Mouse (Mus musculus) megakaryocyte, embryonic 14.5 days (primary cell): ENCODE measurements at regions not wholly inside any gene's neighbourhood (a gene's known extent, or its start where the extent isn't known, plus 50 kb on each side); places are given as distances from the start of the nearest gene placed in this dataset.
A peak's percentile ranks its signal among the peaks of the same experiment; 100 is the strongest.

Experiments
- H3K27me3 ChIP-seq: replicated peaks from 2 replicates; pipeline ENCODE3; 2012; ENCODE audit warnings: inconsistent platforms
- H3K36me3 ChIP-seq: replicated peaks from 2 replicates; pipeline ENCODE3; 2012; ENCODE audit warnings: low read length, inconsistent platforms, mixed read lengths
- H3K4me1 ChIP-seq: 2 replicates; pipeline ENCODE4 v1.6.1; 2012; ENCODE audit warnings: inconsistent platforms
- H3K4me3 ChIP-seq: replicated peaks from 2 replicates; pipeline ENCODE3; 2012; ENCODE audit warnings: moderate library complexity, mild to moderate bottlenecking, inconsistent platforms
- H3K9me3 ChIP-seq: 2 replicates; pipeline ENCODE4 v1.6.1; 2012; ENCODE audit warnings: inconsistent platforms
- FLI1 ChIP-seq: IDR thresholded peaks from 2 replicates; pipeline ENCODE4 v1.6.1; 2012; ENCODE audit warnings: low read length, inconsistent platforms, mixed read lengths
- GATA1 ChIP-seq: IDR thresholded peaks from 3 replicates; pipeline ENCODE4 v1.6.1; 2012; ENCODE audit warnings: mixed read lengths, low read length, inconsistent platforms, borderline replicate concordance

- no peak for TF ChIP-seq FLI1
- no peak for TF ChIP-seq GATA1
- H3K4me3 ChIP-seq, result no peak overlapping the region
- no peaks in the 10 kb centered on the region for H3K36me3 ChIP-seq
- H3K27me3 ChIP-seq, result no peaks in the 10 kb centered on the region
- no peaks in the 10 kb centered on the region for H3K4me1 ChIP-seq
- H3K9me3 ChIP-seq, result peaks cover 6% of the 10 kb centered on the region; the same call in 1 of the 2 replicates
Measured at GRCm38 (mm10) chr7:71648314-71648713, 297.0 kb upstream of the Gm10295 start.

GRCm38 (mm10) chr7:71646944-71647343 is 295.7 kb upstream of the Gm10295 start:
- H3K9me3 ChIP-seq, result peaks cover 6% of the 10 kb centered on the region; the same call in 1 of the 2 replicates
- no peak for TF ChIP-seq GATA1
- no peak for TF ChIP-seq FLI1
- H3K27me3 ChIP-seq, result no peaks in the 10 kb centered on the region
- H3K4me1 ChIP-seq, result no peaks in the 10 kb centered on the region
- H3K36me3 ChIP-seq, result no peaks in the 10 kb centered on the region
- no peak overlapping the region for H3K4me3 ChIP-seq

GRCm38 (mm10) chr7:71623048-71623447 is 271.8 kb upstream of the Gm10295 start:
- no peaks in the 10 kb centered on the region for H3K36me3 ChIP-seq
- H3K27me3 ChIP-seq, result no peaks in the 10 kb centered on the region
- TF ChIP-seq FLI1 (no peak), GATA1 (no peak)
- H3K4me1 ChIP-seq, result no peaks in the 10 kb centered on the region
- H3K4me3 ChIP-seq, result no peak overlapping the region
- no peaks in the 10 kb centered on the region for H3K9me3 ChIP-seq

- Histone ChIP-seq H3K36me3 (no peaks in the 10 kb centered on the region), H3K4me3 (peak overlapping the region; percentile 54), H3K27me3 (no peaks in the 10 kb centered on the region), H3K9me3 (no peaks in the 10 kb centered on the region), H3K4me1 (peaks cover 19% of the 10 kb centered on the region)
- TF ChIP-seq FLI1, result no peak
- no peak for TF ChIP-seq GATA1
Measured at GRCm38 (mm10) chr7:71603159-71603558, 251.9 kb upstream of the Gm10295 start.

- Histone ChIP-seq H3K27me3 (no peaks in the 10 kb centered on the region), H3K9me3 (no peaks in the 10 kb centered on the region), H3K4me1 (0 out of 2 replicates have a peak, but pooled peaks cover 5% of the 10 kb centered on the region), H3K4me3 (no peak overlapping the region), H3K36me3 (no peaks in the 10 kb centered on the region)
- TF ChIP-seq FLI1 (no peak), GATA1 (no peak)
Measured at GRCm38 (mm10) chr7:71596780-71597179, 245.5 kb upstream of the Gm10295 start.

- H3K27me3 ChIP-seq, result no peaks in the 10 kb centered on the region
- TF ChIP-seq GATA1, result no peak
- TF ChIP-seq FLI1, result no peak
- H3K4me3 ChIP-seq, result no peak overlapping the region
- peaks cover 5% of the 10 kb centered on the region for H3K9me3 ChIP-seq
- no peaks in the 10 kb centered on the region for H3K4me1 ChIP-seq
- H3K36me3 ChIP-seq, result no peaks in the 10 kb centered on the region
Measured at GRCm38 (mm10) chr7:71587626-71588025, 236.3 kb upstream of the Gm10295 start.

- H3K9me3 ChIP-seq, result no peaks in the 10 kb centered on the region
- peaks cover 4% of the 10 kb centered on the region; the same call in 1 of the 2 replicates for H3K4me1 ChIP-seq
Measured at GRCm38 (mm10) chr7:71583443-71584055, 232.3 kb upstream of the Gm10295 start.

GRCm38 (mm10) chr7:71581746-71582145 is 230.5 kb upstream of the Gm10295 start:
- Histone ChIP-seq H3K36me3 (no peaks in the 10 kb centered on the region), H3K4me3 (no peak overlapping the region), H3K4me1 (peaks cover 4% of the 10 kb centered on the region; the same call in 1 of the 2 replicates), H3K9me3 (no peaks in the 10 kb centered on the region), H3K27me3 (no peaks in the 10 kb centered on the region)
- TF ChIP-seq FLI1 (no peak), GATA1 (no peak)

More at GRCm38 (mm10) chr7:71583443-71584055, 232.3 kb upstream of the Gm10295 start:
- TF ChIP-seq FLI1 (no peak), GATA1 (no peak)
- no peak overlapping the region for H3K4me3 ChIP-seq
- H3K27me3 ChIP-seq, result no peaks in the 10 kb centered on the region
- no peaks in the 10 kb centered on the region for H3K36me3 ChIP-seq

- H3K4me3 ChIP-seq, result no peak overlapping the region
- H3K36me3 ChIP-seq, result no peaks in the 10 kb centered on the region
- TF ChIP-seq FLI1, result no peak
- no peak for TF ChIP-seq GATA1
- H3K4me1 ChIP-seq, result no peaks in the 10 kb centered on the region
- peaks cover 9% of the 10 kb centered on the region for H3K9me3 ChIP-seq
- H3K27me3 ChIP-seq, result no peaks in the 10 kb centered on the region
Measured at GRCm38 (mm10) chr7:71560296-71560936, 209.1 kb upstream of the Gm10295 start.

GRCm38 (mm10) chr7:71556473-71556872 is 205.2 kb upstream of the Gm10295 start:
- Histone ChIP-seq H3K36me3 (no peaks in the 10 kb centered on the region), H3K9me3 (peaks cover 9% of the 10 kb centered on the region), H3K4me1 (no peaks in the 10 kb centered on the region), H3K27me3 (no peaks in the 10 kb centered on the region), H3K4me3 (no peak overlapping the region)
- TF ChIP-seq GATA1 (no peak), FLI1 (no peak)
